Mouse (Mus musculus): Measurements from ENCODE around the gene Slc7a11. TPM values are rescaled to one million over a fixed set of nuclear protein-coding genes. Genes with fewer than 3 reads are reported as not detected.

The Slc7a11 gene
- polyA plus RNA-seq, 1 experiment from 2014 or later: 2.8 TPM

- no peak overlapping the region for H3K9ac ChIP-seq (replicated peaks; ENCODE audit: low read depth, low read length)
- 96% methylated on average over 2 of the region's 2 CpGs for WGBS
- no peak overlapping the region for H3K4me3 ChIP-seq (replicated peaks; ENCODE audit: low read length)
These were observed 477.8 kb downstream of the Slc7a11 start for GRCm38 (mm10) chr3:49965569-49965968.

GRCm38 (mm10) chr3:49960581-49960980 lies 482.8 kb downstream of the Slc7a11 start:
- ATAC-seq: no peak
- Histone ChIP-seq H3K4me1 (replicated peaks; ENCODE audit: control insufficient read depth, insufficient read depth, low read length) (no peaks in the 10 kb centered on the region), H3K36me3 (ENCODE audit: control insufficient read depth, insufficient read depth) (no peaks in the 10 kb centered on the region), H3K4me3 (replicated peaks; ENCODE audit: low read length) (no peak overlapping the region), H3K9me3 (ENCODE audit: control insufficient read depth, low read length) (no peaks in the 10 kb centered on the region), H3K4me2 (ENCODE audit: low read length) (no peak overlapping the region), H3K27me3 (replicated peaks; ENCODE audit: control insufficient read depth, insufficient read depth, low read length) (no peaks in the 10 kb centered on the region), H3K27ac (ENCODE audit: low read length) (no peak overlapping the region), H3K9ac (replicated peaks; ENCODE audit: low read depth, low read length) (no peak overlapping the region)
- 97% methylated on average over 2 of the region's 2 CpGs for WGBS

More at GRCm38 (mm10) chr3:49965569-49965968, 477.8 kb downstream of the Slc7a11 start:
- Histone ChIP-seq H3K27ac (ENCODE audit: low read length) (no peak overlapping the region), H3K9me3 (ENCODE audit: control insufficient read depth, low read length) (no peaks in the 10 kb centered on the region), H3K4me2 (ENCODE audit: low read length) (no peak overlapping the region), H3K36me3 (ENCODE audit: control insufficient read depth, insufficient read depth) (no peaks in the 10 kb centered on the region), H3K4me1 (replicated peaks; ENCODE audit: control insufficient read depth, insufficient read depth, low read length) (no peaks in the 10 kb centered on the region), H3K27me3 (replicated peaks; ENCODE audit: control insufficient read depth, insufficient read depth, low read length) (no peaks in the 10 kb centered on the region)
- ATAC-seq: no peak

GRCm38 (mm10) chr3:49946845-49947244 lies 496.6 kb downstream of the Slc7a11 start:
- H3K4me1 ChIP-seq (replicated peaks; ENCODE audit: control insufficient read depth, insufficient read depth, low read length): no peaks in the 10 kb centered on the region
- no peak overlapping the region for H3K9ac ChIP-seq (replicated peaks; ENCODE audit: low read depth, low read length)
- ATAC-seq: no peak
- H3K27me3 ChIP-seq (replicated peaks; ENCODE audit: control insufficient read depth, insufficient read depth, low read length): no peaks in the 10 kb centered on the region
- no peaks in the 10 kb centered on the region for H3K9me3 ChIP-seq (ENCODE audit: control insufficient read depth, low read length)
- no peak overlapping the region for H3K4me3 ChIP-seq (replicated peaks; ENCODE audit: low read length)
- no peak overlapping the region for H3K4me2 ChIP-seq (ENCODE audit: low read length)
- no peak overlapping the region for H3K27ac ChIP-seq (ENCODE audit: low read length)
- 55% methylated on average over 2 of the region's 2 CpGs for WGBS
- no peaks in the 10 kb centered on the region for H3K36me3 ChIP-seq (ENCODE audit: control insufficient read depth, insufficient read depth)

GRCm38 (mm10) chr3:49944783-49945182 lies 498.6 kb downstream of the Slc7a11 start:
- WGBS: 65% methylated on average over 5 of the region's 5 CpGs
- no peak overlapping the region for H3K4me3 ChIP-seq (replicated peaks; ENCODE audit: low read length)
- no peaks in the 10 kb centered on the region for H3K9me3 ChIP-seq (ENCODE audit: control insufficient read depth, low read length)
- no peaks in the 10 kb centered on the region for H3K4me1 ChIP-seq (replicated peaks; ENCODE audit: control insufficient read depth, insufficient read depth, low read length)
- H3K27me3 ChIP-seq (replicated peaks; ENCODE audit: control insufficient read depth, insufficient read depth, low read length): no peaks in the 10 kb centered on the region
- H3K36me3 ChIP-seq (ENCODE audit: control insufficient read depth, insufficient read depth): no peaks in the 10 kb centered on the region
- no peak overlapping the region for H3K9ac ChIP-seq (replicated peaks; ENCODE audit: low read depth, low read length)
- peak; percentile 70 for ATAC-seq
- H3K4me2 ChIP-seq (ENCODE audit: low read length): no peak overlapping the region
- H3K27ac ChIP-seq (ENCODE audit: low read length): no peak overlapping the region; the same call in 1 of the 2 replicates

GRCm38 (mm10) chr3:49937611-49938010 lies 505.8 kb downstream of the Slc7a11 start:
- no peak for ATAC-seq
- H3K4me1 ChIP-seq (replicated peaks; ENCODE audit: control insufficient read depth, insufficient read depth, low read length): no peaks in the 10 kb centered on the region
- H3K27ac ChIP-seq (ENCODE audit: low read length): no peak overlapping the region
- no peak overlapping the region for H3K9ac ChIP-seq (replicated peaks; ENCODE audit: low read depth, low read length)
- no peak overlapping the region for H3K4me3 ChIP-seq (replicated peaks; ENCODE audit: low read length)
- H3K9me3 ChIP-seq (ENCODE audit: control insufficient read depth, low read length): no peaks in the 10 kb centered on the region
- H3K36me3 ChIP-seq (ENCODE audit: control insufficient read depth, insufficient read depth): no peaks in the 10 kb centered on the region
- no peak overlapping the region for H3K4me2 ChIP-seq (ENCODE audit: low read length)
- H3K27me3 ChIP-seq (replicated peaks; ENCODE audit: control insufficient read depth, insufficient read depth, low read length): no peaks in the 10 kb centered on the region
- WGBS: 83% methylated on average over 2 of the region's 2 CpGs

GRCm38 (mm10) chr3:49929496-49929895 lies 513.9 kb downstream of the Slc7a11 start:
- H3K36me3 ChIP-seq (ENCODE audit: control insufficient read depth, insufficient read depth): no peaks in the 10 kb centered on the region
- ATAC-seq: no peak
- no peak overlapping the region for H3K4me3 ChIP-seq (replicated peaks; ENCODE audit: low read length)
- H3K9me3 ChIP-seq (ENCODE audit: control insufficient read depth, low read length): no peaks in the 10 kb centered on the region
- no peak overlapping the region for H3K9ac ChIP-seq (replicated peaks; ENCODE audit: low read depth, low read length)
- no peaks in the 10 kb centered on the region for H3K4me1 ChIP-seq (replicated peaks; ENCODE audit: control insufficient read depth, insufficient read depth, low read length)
- H3K27ac ChIP-seq (ENCODE audit: low read length): no peak overlapping the region
- no peak overlapping the region for H3K4me2 ChIP-seq (ENCODE audit: low read length)
- no peaks in the 10 kb centered on the region for H3K27me3 ChIP-seq (replicated peaks; ENCODE audit: control insufficient read depth, insufficient read depth, low read length)

GRCm38 (mm10) chr3:49928509-49929263 lies 514.7 kb downstream of the Slc7a11 start:
- ATAC-seq: no peak
- H3K9me3 ChIP-seq (ENCODE audit: control insufficient read depth, low read length): no peaks in the 10 kb centered on the region
- WGBS: 46% methylated on average over 4 of the region's 4 CpGs
- no peak overlapping the region for H3K4me3 ChIP-seq (replicated peaks; ENCODE audit: low read length)
- H3K4me2 ChIP-seq (ENCODE audit: low read length): no peak overlapping the region
- H3K9ac ChIP-seq (replicated peaks; ENCODE audit: low read depth, low read length): no peak overlapping the region
- H3K4me1 ChIP-seq (replicated peaks; ENCODE audit: control insufficient read depth, insufficient read depth, low read length): no peaks in the 10 kb centered on the region
- no peaks in the 10 kb centered on the region for H3K36me3 ChIP-seq (ENCODE audit: control insufficient read depth, insufficient read depth)
- H3K27me3 ChIP-seq (replicated peaks; ENCODE audit: control insufficient read depth, insufficient read depth, low read length): no peaks in the 10 kb centered on the region
- no peak overlapping the region for H3K27ac ChIP-seq (ENCODE audit: low read length)

- H3K9me3 ChIP-seq (ENCODE audit: control insufficient read depth, low read length): no peaks in the 10 kb centered on the region
- H3K36me3 ChIP-seq (ENCODE audit: control insufficient read depth, insufficient read depth): no peaks in the 10 kb centered on the region
- H3K27ac ChIP-seq (ENCODE audit: low read length): no peak overlapping the region
- H3K27me3 ChIP-seq (replicated peaks; ENCODE audit: control insufficient read depth, insufficient read depth, low read length): no peaks in the 10 kb centered on the region
- ATAC-seq: no peak
- 69% methylated on average over 2 of the region's 2 CpGs for WGBS
- H3K4me1 ChIP-seq (replicated peaks; ENCODE audit: control insufficient read depth, insufficient read depth, low read length): no peaks in the 10 kb centered on the region
- no peak overlapping the region for H3K4me3 ChIP-seq (replicated peaks; ENCODE audit: low read length)
- H3K4me2 ChIP-seq (ENCODE audit: low read length): no peak overlapping the region
- no peak overlapping the region for H3K9ac ChIP-seq (replicated peaks; ENCODE audit: low read depth, low read length)
These were observed 529.5 kb downstream of the Slc7a11 start for GRCm38 (mm10) chr3:49913929-49914328.

GRCm38 (mm10) chr3:49910922-49911321 lies 532.5 kb downstream of the Slc7a11 start:
- 19% methylated on average over 1 of the region's 1 CpGs for WGBS
- Histone ChIP-seq H3K27ac (ENCODE audit: low read length) (no peak overlapping the region), H3K4me2 (ENCODE audit: low read length) (no peak overlapping the region), H3K4me3 (replicated peaks; ENCODE audit: low read length) (no peak overlapping the region), H3K9me3 (ENCODE audit: control insufficient read depth, low read length) (no peaks in the 10 kb centered on the region), H3K36me3 (ENCODE audit: control insufficient read depth, insufficient read depth) (no peaks in the 10 kb centered on the region), H3K9ac (replicated peaks; ENCODE audit: low read depth, low read length) (no peak overlapping the region), H3K27me3 (replicated peaks; ENCODE audit: control insufficient read depth, insufficient read depth, low read length) (no peaks in the 10 kb centered on the region), H3K4me1 (replicated peaks; ENCODE audit: control insufficient read depth, insufficient read depth, low read length) (no peaks in the 10 kb centered on the region)
- no peak for ATAC-seq

Measured in forebrain, embryonic 16.5 days (tissue).